Mouse (Mus musculus): ENCODE measurements at regions not wholly inside any gene's neighbourhood (a gene's known extent, or its start where the extent isn't known, plus 50 kb on each side); places are given as distances from the start of the nearest gene placed in this dataset.

DNA sequence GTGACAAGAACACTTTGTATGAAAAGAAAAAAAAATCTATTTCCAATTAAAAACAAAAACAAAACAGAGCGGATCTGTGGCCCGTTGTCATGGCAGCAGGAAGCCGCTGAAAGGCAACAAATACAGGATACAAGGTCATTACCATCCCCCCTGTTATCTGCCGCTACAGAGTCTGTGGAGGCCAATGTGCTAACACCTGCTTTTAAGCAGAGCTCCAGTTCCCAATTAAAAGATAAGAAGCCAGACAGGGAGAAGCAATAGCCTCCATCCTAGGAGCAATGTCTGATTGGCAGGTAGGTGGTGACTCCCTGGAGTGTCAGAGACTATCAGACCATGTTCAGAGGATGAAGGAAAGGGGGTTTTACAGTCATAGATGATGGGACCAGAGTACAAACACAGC lies 587.5 kb upstream of the Gm10131 start:
- no peaks in the 10 kb centered on the region for H3K27me3 ChIP-seq (ENCODE audit: control insufficient read depth in 1 of 2, insufficient read depth in 2 of 2, low read length in 2 of 2)
- H3K9ac ChIP-seq (ENCODE audit: control insufficient read depth, low read depth, low read length, poor library complexity, severe bottlenecking), result no peak overlapping the region
- DNase-seq (ENCODE audit: low read depth, low spot score), result no peak
- H3K79me2 ChIP-seq (ENCODE audit: control insufficient read depth, insufficient read depth, low read length, poor library complexity), result no peaks in the 10 kb centered on the region
- H3K27ac ChIP-seq (ENCODE audit: control insufficient read depth, low read depth, low read length), result no peak overlapping the region
- no peaks in the 10 kb centered on the region for H3K36me3 ChIP-seq (ENCODE audit: control insufficient read depth in 1 of 2, insufficient read depth in 2 of 2, low read length in 2 of 2)
- no peaks in the 10 kb centered on the region for H3K9me3 ChIP-seq (replicated peaks; ENCODE audit: insufficient read depth, low read length)
- H3K4me3 ChIP-seq (ENCODE audit: control insufficient read depth in 1 of 2, insufficient read depth in 1 of 2, low read depth in 2 of 2, low read length in 2 of 2), result no peak overlapping the region
- H3K4me1 ChIP-seq (ENCODE audit: control insufficient read depth in 1 of 2, insufficient read depth in 2 of 2, low read length in 2 of 2), result no peaks in the 10 kb centered on the region
- no peak for TF ChIP-seq ZMIZ1 (IDR thresholded peaks at IDR 0.05; ENCODE audit: low read depth, low read length)
- no peak for TF ChIP-seq CTCF (IDR thresholded peaks at IDR 0.05 in 2 of 3, conservative IDR thresholded peaks at IDR 0.05 in 1 of 3; ENCODE audit: control insufficient read depth in 1 of 3, insufficient read depth in 1 of 3, low read depth in 2 of 3, low read length in 3 of 3, poor library complexity in 1 of 3, severe bottlenecking in 1 of 3)
- TF ChIP-seq USF1 (IDR thresholded peaks at IDR 0.05; ENCODE audit: low read depth, low read length), result no peak
- no peak for TF ChIP-seq BHLHE40 (IDR thresholded peaks at IDR 0.05; ENCODE audit: borderline replicate concordance, low read depth, low read length)
- TF ChIP-seq MYB (IDR thresholded peaks at IDR 0.05; ENCODE audit: low read depth, low read length), result no peak
- no peak for TF ChIP-seq NRF1 (IDR thresholded peaks at IDR 0.05; ENCODE audit: insufficient read depth, low read depth, low read length, poor library complexity, severe bottlenecking)
- no peak for TF ChIP-seq SIN3A (IDR thresholded peaks at IDR 0.05; ENCODE audit: low read length)
- TF ChIP-seq MXI1 (IDR thresholded peaks at IDR 0.05; ENCODE audit: low read depth, low read length), result no peak
- no peak for TF ChIP-seq ETS1 (IDR thresholded peaks at IDR 0.05; ENCODE audit: low read depth, low read length)
- TF ChIP-seq RCOR1 (IDR thresholded peaks at IDR 0.05; ENCODE audit: low read depth, low read length), result no peak
- TF ChIP-seq TBP (IDR thresholded peaks at IDR 0.05; ENCODE audit: low read depth, low read length), result no peak
- no peak for TF ChIP-seq CHD2 (IDR thresholded peaks at IDR 0.05; ENCODE audit: low read length)
- TF ChIP-seq TCF12 (IDR thresholded peaks at IDR 0.05; ENCODE audit: low read depth, low read length), result no peak
- no peak for TF ChIP-seq EP300 (IDR thresholded peaks at IDR 0.05; ENCODE audit: low read depth in 1 of 2, low read length in 2 of 2)
- TF ChIP-seq CHD1 (IDR thresholded peaks at IDR 0.05; ENCODE audit: low read depth, low read length), result no peak
- TF ChIP-seq ELF1 (IDR thresholded peaks at IDR 0.05; ENCODE audit: low read depth, low read length), result no peak
- TF ChIP-seq JUND (IDR thresholded peaks at IDR 0.05; ENCODE audit: low read depth, low read length), result no peak
- TF ChIP-seq ZNF384 (IDR thresholded peaks at IDR 0.05; ENCODE audit: low read depth, low read length), result no peak

GRCm38 (mm10) chr8:34696365-34696764 lies 584.8 kb upstream of the Gm10131 start:
- Histone ChIP-seq H3K27ac (ENCODE audit: control insufficient read depth, low read depth, low read length) (no peak overlapping the region), H3K9me3 (replicated peaks; ENCODE audit: insufficient read depth, low read length) (no peaks in the 10 kb centered on the region), H3K27me3 (ENCODE audit: control insufficient read depth in 1 of 2, insufficient read depth in 2 of 2, low read length in 2 of 2) (no peaks in the 10 kb centered on the region), H3K79me2 (ENCODE audit: control insufficient read depth, insufficient read depth, low read length, poor library complexity) (no peaks in the 10 kb centered on the region), H3K4me1 (ENCODE audit: control insufficient read depth in 1 of 2, insufficient read depth in 2 of 2, low read length in 2 of 2) (no peaks in the 10 kb centered on the region), H3K9ac (ENCODE audit: control insufficient read depth, low read depth, low read length, poor library complexity, severe bottlenecking) (no peak overlapping the region), H3K4me3 (ENCODE audit: control insufficient read depth in 1 of 2, insufficient read depth in 1 of 2, low read depth in 2 of 2, low read length in 2 of 2) (no peak overlapping the region), H3K36me3 (ENCODE audit: control insufficient read depth in 1 of 2, insufficient read depth in 2 of 2, low read length in 2 of 2) (no peaks in the 10 kb centered on the region)
- TF ChIP-seq E2F4 (IDR thresholded peaks at IDR 0.05; ENCODE audit: borderline replicate concordance, low read depth, low read length), result no peak
- TF ChIP-seq TCF12 (IDR thresholded peaks at IDR 0.05; ENCODE audit: low read depth, low read length), result no peak
- TF ChIP-seq USF2 (IDR thresholded peaks at IDR 0.05; ENCODE audit: borderline replicate concordance in 1 of 2, insufficient read depth in 1 of 2, low read depth in 1 of 2, low read length in 2 of 2), result no peak
- TF ChIP-seq TBP (IDR thresholded peaks at IDR 0.05; ENCODE audit: low read depth, low read length), result no peak
- TF ChIP-seq MYC (IDR thresholded peaks at IDR 0.05; ENCODE audit: low read depth, low read length), result no peak
- no peak for DNase-seq (ENCODE audit: low read depth, low spot score)

Measured in MEL (cell line).